Mouse (Mus musculus): ENCODE data around the gene Habp2. TPM values are rescaled to one million over a fixed set of nuclear protein-coding genes. Genes with fewer than 3 reads are reported as not detected.
A peak's percentile ranks its signal among the peaks of the same experiment; 100 is the strongest.
"Not testable (repeated sequence)": the region's sequence is repeated elsewhere in the genome, so short reads cannot be mapped to it uniquely, and the experiment has no call there.

Habp2 gene
- total RNA-seq, 2 experiments from 2014 or later, result not detected

GRCm38 (mm10) chr19:56297264-56297663 is 10.3 kb downstream of the Habp2 start:
- DNase-seq, result no peak

DNA sequence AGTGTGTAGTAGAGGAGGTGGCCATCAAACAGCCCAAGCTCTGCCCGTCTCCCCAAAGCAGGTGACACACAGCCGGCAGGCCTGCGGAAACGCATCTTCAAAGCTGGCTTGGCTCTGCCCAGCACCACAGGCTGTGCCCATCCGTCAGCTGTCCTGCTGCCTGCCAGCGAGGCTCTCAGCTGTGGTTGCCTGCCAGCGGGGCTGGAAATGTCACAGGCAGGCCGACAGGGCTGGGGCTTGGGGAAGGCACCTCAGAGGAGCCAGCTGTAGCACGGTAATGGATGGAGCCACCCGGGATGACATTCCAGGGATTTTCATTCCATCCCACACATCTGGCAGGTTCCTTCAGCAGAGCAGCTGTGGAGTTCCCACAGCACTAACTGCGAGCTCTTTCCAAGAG is 13.9 kb downstream of the Habp2 start:
- DNase-seq, result peak; percentile 29

DNA sequence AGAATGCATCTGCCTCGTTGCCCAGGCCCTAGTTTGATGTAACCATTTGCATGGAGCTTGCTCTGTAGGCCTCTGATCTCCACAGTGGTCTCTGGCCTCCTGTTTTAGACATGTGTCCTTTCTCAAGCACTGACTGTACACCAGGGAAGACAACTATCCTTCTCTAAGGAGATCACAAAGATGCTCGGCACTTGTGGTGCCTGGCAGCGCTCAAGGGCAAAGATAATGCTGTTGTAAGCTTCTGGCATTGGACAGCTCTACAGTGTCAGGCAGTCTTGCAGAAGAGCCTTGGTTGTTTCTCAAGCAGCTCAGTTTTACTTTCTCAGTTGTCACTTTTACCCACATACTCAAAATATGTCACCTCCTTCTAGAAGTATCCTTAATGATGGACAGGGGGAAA is 29.6 kb downstream of the Habp2 start:
- DNase-seq, result no peak

DNA sequence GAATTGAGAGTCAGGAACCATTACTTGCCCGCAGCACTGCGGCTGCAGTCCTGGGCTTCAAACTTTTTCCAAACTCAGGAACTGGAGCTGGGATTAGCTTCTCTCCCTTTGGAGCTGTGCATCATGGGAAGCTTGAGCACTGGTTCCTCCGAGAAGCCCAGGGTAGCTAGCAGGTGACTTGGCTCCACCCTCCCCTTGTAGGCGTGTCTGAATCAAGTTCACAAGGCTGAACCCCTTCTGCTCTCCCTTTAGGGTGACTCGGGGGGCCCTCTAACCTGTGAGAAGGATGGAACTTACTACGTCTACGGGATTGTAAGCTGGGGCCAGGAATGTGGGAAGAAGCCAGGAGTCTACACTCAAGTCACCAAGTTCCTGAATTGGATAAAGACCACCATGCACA is 32.3 kb downstream of the Habp2 start:
- DNase-seq, result no peak

DNA sequence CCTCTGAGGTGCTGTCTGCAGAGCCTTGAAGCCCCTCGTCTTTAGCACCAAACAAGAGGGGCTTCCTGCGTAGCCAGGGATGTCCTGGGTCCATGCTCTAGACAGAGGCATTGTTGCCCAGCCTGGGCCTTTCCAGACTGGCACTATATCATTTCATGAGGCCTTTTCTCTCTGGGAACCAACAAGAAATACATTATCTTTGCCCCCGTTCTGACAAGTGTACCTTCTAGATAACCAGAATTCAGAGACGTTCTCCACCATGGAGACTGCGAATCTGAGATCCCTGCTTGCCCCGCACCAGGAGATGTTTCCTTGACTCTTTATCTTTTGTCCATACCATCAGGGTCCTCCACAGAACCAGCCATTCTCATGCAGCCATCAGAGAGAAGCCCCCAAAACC is 32.7 kb downstream of the Habp2 start:
- DNase-seq, result no peak

DNA sequence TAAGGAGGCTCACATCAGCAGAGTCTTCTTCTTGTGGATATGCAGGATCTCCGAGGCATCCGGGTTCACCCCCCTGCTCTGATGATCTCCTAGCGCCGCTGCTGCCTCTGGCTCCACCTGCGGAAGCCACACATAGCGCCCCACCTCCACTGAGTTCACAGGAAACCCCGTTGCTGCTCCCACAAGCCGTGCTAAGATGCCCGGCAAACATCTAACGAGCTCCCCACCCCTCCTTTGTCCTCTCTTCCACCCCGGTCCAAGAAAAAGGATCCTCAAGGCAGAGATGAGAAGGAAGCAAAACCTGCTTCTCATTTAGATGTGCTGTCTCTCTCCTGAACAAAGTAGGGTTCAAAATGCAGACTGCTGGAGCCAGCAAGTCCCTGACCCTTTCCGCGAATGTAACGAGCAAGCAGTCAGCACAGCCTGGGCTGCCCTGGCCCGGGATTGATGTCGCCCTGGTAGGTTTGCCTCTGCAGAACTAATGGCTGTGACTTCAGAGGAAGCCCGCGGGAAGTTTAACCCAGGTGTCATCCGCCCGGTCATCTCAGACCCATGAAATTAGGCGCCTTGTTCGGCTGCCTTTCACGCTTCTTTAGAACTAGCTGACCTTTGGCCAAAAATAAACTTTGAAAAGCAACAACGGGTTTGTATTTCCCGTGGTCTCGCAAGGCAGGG is 33.4 kb downstream of the Habp2 start:
- no peak for DNase-seq

GRCm38 (mm10) chr19:56321303-56321920 is 34.5 kb downstream of the Habp2 start:
- DNase-seq, result no peak

- no peak for DNase-seq
Measured at GRCm38 (mm10) chr19:56325676-56326075, 38.7 kb downstream of the Habp2 start.

DNA sequence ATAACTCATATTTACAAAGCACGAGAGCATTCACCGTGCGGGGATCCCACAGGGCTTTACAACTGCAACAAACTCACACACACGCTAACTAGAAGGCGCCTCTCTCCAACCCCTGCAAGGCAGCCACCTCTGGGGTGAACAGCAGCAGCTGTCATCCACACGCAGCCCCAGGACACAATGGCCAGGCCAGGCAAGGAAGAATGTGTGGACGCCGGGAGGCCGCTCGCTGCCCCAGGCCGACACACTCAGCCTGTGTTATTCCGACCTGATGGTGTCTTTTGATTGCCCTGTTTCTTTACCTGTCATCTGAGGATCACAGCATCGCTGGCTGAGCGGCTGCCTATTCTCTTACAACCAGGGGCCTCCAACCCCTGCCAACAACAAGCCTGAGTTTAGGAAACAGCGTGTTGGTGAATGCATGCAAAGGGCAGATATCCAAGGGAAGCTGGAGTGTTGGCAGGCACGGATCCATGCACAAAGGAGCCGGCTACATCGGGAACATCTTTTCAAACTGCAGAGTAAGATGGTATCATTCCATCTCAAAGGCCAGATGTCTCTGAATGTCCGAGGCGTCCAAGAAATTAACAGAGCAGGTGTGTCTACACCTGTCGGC is 39.4 kb downstream of the Habp2 start:
- DNase-seq, result no peak

GRCm38 (mm10) chr19:56336321-56336720 is 49.4 kb downstream of the Habp2 start:
- no peak for DNase-seq

DNA sequence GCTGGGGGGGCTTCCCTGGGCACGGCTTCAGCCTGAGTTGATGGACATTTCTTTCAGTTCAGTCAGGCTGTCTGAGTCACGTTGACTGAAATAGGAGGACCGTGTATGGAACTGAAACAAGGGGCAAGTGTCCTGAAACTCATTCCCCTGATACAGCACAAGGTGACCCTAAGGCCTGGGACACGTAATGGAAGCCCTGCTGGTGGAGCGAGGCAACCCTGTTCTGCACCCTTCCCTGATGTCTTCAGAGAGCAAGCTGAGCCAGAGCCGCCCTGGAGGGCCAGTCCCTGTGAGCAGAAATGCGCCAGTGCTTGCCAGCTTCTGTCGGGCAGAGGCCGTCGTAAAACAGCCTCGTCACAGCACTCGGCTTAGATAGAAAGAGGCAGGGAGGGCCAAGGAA is 49.9 kb downstream of the Habp2 start:
- DNase-seq, result peak; percentile 42

DNA sequence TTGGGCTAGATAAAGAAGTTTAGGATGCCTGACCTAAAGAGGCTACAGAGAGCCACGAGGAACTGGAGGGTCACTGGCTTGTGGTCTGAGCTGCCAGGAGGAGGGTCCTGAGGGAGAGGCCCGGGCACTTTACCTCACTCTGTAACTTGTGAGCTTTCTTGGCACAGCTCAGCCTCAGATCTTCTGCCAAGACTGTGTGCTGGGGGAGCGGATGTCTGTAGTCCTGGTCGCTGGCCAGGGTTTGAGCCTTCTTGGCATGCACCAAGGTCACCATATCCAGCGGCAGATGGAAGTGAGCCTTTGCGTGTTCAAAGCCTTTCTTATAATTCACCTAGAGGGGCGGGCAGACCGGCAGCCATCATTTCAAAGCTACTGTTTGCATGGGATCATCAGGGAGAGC is 55.1 kb downstream of the Habp2 start:
- peak; percentile 70 for DNase-seq

GRCm38 (mm10) chr19:56343869-56344563 is 57.1 kb downstream of the Habp2 start:
- no peak for DNase-seq

DNA sequence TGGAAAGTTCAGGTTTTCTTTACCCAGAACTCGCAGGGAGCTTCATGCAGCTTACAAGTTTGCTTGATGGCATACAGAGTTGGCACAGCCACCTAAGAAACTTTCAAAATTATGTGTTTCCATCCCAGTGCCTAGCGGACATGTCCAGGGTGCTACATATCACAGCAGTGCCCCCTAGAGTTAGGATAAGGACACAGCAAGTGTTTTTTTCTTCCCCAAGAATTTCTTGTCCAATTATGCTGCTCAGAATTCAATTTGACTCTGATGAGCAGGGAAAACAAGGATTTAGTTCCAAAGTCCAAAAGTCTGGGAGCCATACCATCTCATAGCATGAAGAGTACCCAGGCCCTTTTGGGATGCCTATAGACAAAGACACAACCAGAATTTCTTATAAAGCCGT is 59.1 kb downstream of the Habp2 start:
- DNase-seq, result no peak

- DNase-seq, result no peak
Measured at GRCm38 (mm10) chr19:56346750-56347149, 59.8 kb downstream of the Habp2 start.

- peak; percentile 50 for DNase-seq
Measured at GRCm38 (mm10) chr19:56349295-56349694, 62.4 kb downstream of the Habp2 start.

- no peak for DNase-seq
Measured at GRCm38 (mm10) chr19:56353689-56354088, 66.8 kb downstream of the Habp2 start.

DNA sequence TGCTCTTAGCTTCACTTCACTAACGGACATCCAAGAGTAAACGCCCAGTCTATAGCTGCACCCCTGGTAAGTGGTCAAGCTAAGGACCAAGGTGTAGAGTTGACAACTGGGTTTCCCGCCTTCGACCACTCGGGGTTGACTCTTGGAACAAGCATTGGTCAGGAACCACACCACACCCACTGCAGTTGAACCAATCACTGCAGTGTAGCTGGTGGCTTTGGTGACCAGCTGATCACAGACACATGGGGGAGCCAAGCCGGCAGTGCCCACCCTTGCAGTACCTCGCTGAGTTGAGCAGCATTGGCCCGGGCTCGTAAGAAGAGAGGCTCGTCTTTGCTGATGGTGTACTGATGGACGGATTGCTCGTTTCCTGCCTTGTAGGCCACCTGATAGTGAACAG is 68.3 kb downstream of the Habp2 start:
- DNase-seq, result no peak

DNA sequence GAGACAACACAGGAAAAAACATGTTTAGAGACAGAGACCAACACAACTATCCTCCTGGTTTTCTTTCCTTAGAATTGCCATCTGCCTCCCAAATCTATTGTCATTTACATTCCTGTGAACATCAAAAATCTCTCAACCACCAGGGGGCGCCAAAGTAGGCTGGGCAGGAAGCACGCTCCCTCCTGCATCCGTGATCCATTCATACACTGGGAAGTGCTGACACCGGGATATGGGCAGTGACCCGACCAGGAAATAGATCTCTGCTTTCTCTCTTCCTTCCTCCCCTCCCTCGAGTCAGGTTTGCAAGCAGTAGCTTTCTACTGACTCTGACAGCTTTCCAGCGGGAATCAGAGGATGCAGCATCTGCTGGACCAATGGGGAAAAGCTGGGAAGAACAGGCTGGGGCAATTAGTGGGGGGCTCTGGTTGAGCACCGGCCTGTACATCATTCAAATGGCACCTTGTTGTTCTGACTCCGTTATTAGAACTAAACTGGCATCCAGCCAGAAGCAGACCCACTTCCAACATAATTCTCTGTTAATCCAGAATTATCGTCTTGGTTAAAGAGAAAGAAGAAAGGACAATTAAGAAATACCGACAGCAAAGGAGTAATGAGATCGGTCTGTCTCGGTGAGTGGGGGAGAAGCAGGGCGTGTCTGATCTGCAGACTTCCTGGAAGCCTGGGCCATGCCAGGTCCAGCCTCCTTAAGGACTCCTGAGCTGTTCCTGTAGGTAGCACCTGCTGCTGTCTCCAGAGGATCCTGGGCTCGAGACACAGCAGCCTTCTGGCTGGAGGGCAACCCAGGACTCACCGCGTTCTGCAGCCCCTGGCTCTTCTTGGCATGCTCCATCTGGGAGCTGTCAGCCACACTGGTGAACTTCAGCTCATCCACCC is 69.8 kb downstream of the Habp2 start:
- peak; percentile 87 for DNase-seq

DNA sequence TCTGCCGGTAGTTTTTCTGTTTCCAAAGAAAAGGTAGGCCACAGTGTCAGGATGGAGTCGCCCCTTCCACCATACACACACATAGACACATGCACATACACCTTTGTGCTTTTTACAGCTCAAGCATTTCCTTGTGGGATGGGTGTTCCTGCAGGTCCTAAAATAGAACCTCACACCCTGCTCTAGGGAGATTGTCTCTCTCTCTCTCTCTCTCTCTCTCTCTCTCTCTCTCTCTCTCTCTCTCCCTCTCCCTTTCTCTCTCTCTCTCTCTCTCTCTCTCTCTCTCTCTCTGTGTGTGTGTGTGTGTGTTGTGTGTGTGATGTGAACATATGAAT is 70.4 kb downstream of the Habp2 start:
- DNase-seq, result not testable (repeated sequence)

DNA sequence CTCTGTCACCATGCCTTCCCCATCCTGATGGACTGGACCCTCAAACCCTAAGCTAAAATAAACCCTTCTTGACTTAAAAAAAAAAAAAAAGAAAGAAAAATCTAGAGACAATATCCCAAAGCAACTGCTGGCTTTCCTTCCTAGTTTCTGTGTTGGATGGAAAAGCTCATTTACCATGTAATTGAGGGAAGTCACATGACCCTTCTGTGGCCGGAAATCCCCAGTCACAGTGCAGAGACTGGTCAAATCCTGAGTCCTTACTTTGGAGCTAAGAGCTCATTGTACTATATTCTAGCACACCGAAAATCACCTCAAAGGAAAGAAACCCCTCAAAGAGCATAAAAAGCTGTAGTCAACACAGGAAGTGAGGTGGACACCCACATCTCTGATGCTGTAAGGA is 72.0 kb downstream of the Habp2 start:
- no peak for DNase-seq

DNA sequence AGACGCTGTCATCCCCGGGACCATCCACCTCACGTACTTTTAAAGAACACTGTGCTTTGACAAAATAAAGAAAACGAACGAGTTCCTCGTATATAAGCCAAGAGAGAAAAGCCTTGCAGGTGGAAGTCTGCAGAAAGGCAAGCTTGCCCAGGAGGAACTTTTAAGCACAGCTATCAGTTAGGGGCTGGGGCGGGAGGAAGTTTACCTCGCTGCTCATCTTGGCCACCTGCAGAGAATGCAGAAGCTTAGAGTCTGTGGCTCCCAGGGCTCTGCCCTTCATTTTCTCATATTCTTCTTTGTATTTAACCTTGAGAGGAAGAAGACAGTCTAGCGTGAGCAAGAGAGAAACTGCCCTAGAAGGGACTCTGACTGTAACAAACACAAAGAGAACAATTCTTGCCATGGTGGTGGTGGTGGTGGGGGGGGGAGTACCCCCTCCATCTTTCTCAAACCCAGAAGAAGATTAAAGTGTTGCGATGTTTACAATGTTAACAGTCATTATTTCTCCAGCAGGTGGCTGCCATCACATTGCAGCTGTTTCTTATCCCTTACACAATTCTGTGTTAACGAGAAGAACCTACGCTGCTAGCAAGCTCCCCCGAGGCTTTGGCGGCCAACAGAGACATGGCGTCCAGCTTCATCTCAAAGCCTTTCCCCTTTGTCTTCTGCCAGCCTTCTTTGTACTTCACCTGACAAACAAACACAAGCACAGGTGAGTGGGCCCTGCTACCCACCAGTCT is 77.0 kb downstream of the Habp2 start:
- no peak for DNase-seq
